Mouse (Mus musculus): Measurements from ENCODE around the gene Psd4.

GRCm38 (mm10) chr2:24335333-24335732 is 32.0 kb upstream of the Psd4 start:
- TF ChIP-seq CTCF (IDR thresholded peaks at IDR 0.05; ENCODE audit: borderline replicate concordance, insufficient read depth, low read length) (no peak), POLR2A (IDR thresholded peaks at IDR 0.05; ENCODE audit: low read depth, low read length) (no peak)

All from embryonic fibroblast, embryonic 13.5 days (primary cell).